ENCODE assay signal across 7 mouse cellular contexts in genomic region chr7:101320399-101321217, GRCm38 (mm10). TPM values are rescaled to one million over a fixed set of nuclear protein-coding genes. Genes with fewer than 3 reads are reported as not detected.
DNase-seq lines count a peak whose midpoint lies in the region; ATAC-seq and TF ChIP-seq lines count a peak whose summit lies in the region.

No protein-coding gene starts in this region.

- peaks cover 3% of the 10 kb centered on the region; the same call in 1 of the 2 replicates for H3K27me3 ChIP-seq in spleen, adult 2 months (ENCODE audit: control insufficient read depth, insufficient read depth, low read length)
- peaks cover 38% of the 10 kb centered on the region for H3K27me3 ChIP-seq in forebrain, embryonic 13.5 days
- peaks cover 9% of the 10 kb centered on the region; the same call in 1 of the 2 replicates for H3K27me3 ChIP-seq in lung, embryonic 14.5 days (ENCODE audit: insufficient read depth, low read length)
- H3K27me3 ChIP-seq in stomach, embryonic 14.5 days (ENCODE audit: control insufficient read depth, insufficient read depth, low read length), result no peaks in the 10 kb centered on the region

- TF ChIP-seq CTCF in spleen, adult 2 months (IDR thresholded peaks at IDR 0.05; ENCODE audit: extremely low read depth, insufficient read depth, insufficient read length, insufficient replicate concordance), result no peak
- no peak for TF ChIP-seq CTCF in lung, embryonic 14.5 days (IDR thresholded peaks at IDR 0.05; ENCODE audit: low read depth)

- H3K9me3 ChIP-seq in forebrain, embryonic 13.5 days (replicated peaks), result no peaks in the 10 kb centered on the region
- no peaks in the 10 kb centered on the region for H3K9me3 ChIP-seq in lung, embryonic 14.5 days (ENCODE audit: low read depth, low read length)
- H3K9me3 ChIP-seq in stomach, embryonic 14.5 days (ENCODE audit: control insufficient read depth, low read depth, low read length), result no peaks in the 10 kb centered on the region

- H3K4me2 ChIP-seq in forebrain, embryonic 13.5 days, result peak overlapping the region; percentile 99
- H3K4me2 ChIP-seq in lung, embryonic 14.5 days, result peak overlapping the region; percentile 96
- peak overlapping the region; percentile 95 for H3K4me2 ChIP-seq in stomach, embryonic 14.5 days (replicated peaks; ENCODE audit: low read depth, low read length)

- WGBS in spleen, adult 2 months, result 7% methylated on average over 36 of the region's 37 CpGs
- 4% methylated on average over 27 of the region's 37 CpGs for WGBS in forebrain, embryonic 13.5 days
- 5% methylated on average over 25 of the region's 37 CpGs for WGBS in lung, embryonic 14.5 days
- WGBS in stomach, embryonic 14.5 days, result 4% methylated on average over 34 of the region's 37 CpGs

- no peak overlapping the region for H3K27ac ChIP-seq in spleen, adult 2 months (ENCODE audit: insufficient read depth, low read length)
- H3K27ac ChIP-seq in forebrain, embryonic 13.5 days, result no peak overlapping the region
- H3K27ac ChIP-seq in lung, embryonic 14.5 days (ENCODE audit: low read depth), result peak overlapping the region; percentile 85
- peak overlapping the region; percentile 94 for H3K27ac ChIP-seq in stomach, embryonic 14.5 days (ENCODE audit: low read length)

- DNase-seq in spleen, adult 2 months (ENCODE audit: low read depth in 1 of 2, low spot score in 2 of 2), result peak in 1 of 2 experiments; percentile 23
- DNase-seq in spleen, adult 12 weeks (ENCODE audit: low spot score), result no peak
- DNase-seq in adrenal gland, postnatal 36 days, result peak; percentile 55 to 79
- DNase-seq in kidney, adult 18-20 months, result peak; percentile 75
- DNase-seq in lung, embryonic 14.5 days, result peak; percentile 68

- H3K9ac ChIP-seq in forebrain, embryonic 13.5 days, result peak overlapping the region; percentile 77
- H3K9ac ChIP-seq in lung, embryonic 14.5 days, result peak overlapping the region; percentile 75
- peak overlapping the region; percentile 77 for H3K9ac ChIP-seq in stomach, embryonic 14.5 days (replicated peaks; ENCODE audit: low read depth, low read length)

- ATAC-seq in forebrain, embryonic 13.5 days, result peak; percentile 85
- peak; percentile 65 for ATAC-seq in lung, embryonic 14.5 days (ENCODE audit: insufficient read depth)
- ATAC-seq in stomach, embryonic 14.5 days (ENCODE audit: insufficient number of reproducible peaks, insufficient read depth, low FRiP score, low read depth), result peak; percentile 79

- H3K4me1 ChIP-seq in spleen, adult 2 months (ENCODE audit: control insufficient read depth, insufficient read depth, insufficient read length), result peaks cover 21% of the 10 kb centered on the region; the same call in 1 of the 2 replicates
- H3K4me1 ChIP-seq in forebrain, embryonic 13.5 days, result peaks cover 6% of the 10 kb centered on the region
- H3K4me1 ChIP-seq in lung, embryonic 14.5 days (ENCODE audit: insufficient read depth), result 0 out of 2 replicates have a peak, but pooled peaks cover 6% of the 10 kb centered on the region
- peaks cover 11% of the 10 kb centered on the region; the same call in 1 of the 2 replicates for H3K4me1 ChIP-seq in stomach, embryonic 14.5 days (ENCODE audit: control insufficient read depth, insufficient read depth, low read length)

- H3K4me3 ChIP-seq in spleen, adult 2 months (ENCODE audit: extremely low read depth, insufficient read depth, insufficient read length), result peak overlapping the region; percentile 65
- H3K4me3 ChIP-seq in forebrain, embryonic 13.5 days, result peak overlapping the region; percentile 75
- H3K4me3 ChIP-seq in lung, embryonic 14.5 days (ENCODE audit: low read depth, low read length), result peak overlapping the region; percentile 76
- H3K4me3 ChIP-seq in stomach, embryonic 14.5 days (ENCODE audit: low read depth, low read length), result peak overlapping the region; percentile 74

- TF ChIP-seq POLR2A in spleen, adult 2 months (IDR thresholded peaks at IDR 0.05; ENCODE audit: low read depth, low read length), result no peak

- H3K36me3 ChIP-seq in spleen, adult 2 months (ENCODE audit: control insufficient read depth, insufficient read depth, low read length), result no peaks in the 10 kb centered on the region
- no peaks in the 10 kb centered on the region for H3K36me3 ChIP-seq in forebrain, embryonic 13.5 days (ENCODE audit: poor library complexity, severe bottlenecking)
- no peaks in the 10 kb centered on the region for H3K36me3 ChIP-seq in lung, embryonic 14.5 days (ENCODE audit: insufficient read depth)
- no peaks in the 10 kb centered on the region for H3K36me3 ChIP-seq in stomach, embryonic 14.5 days (ENCODE audit: control insufficient read depth, insufficient read depth, low read length)

RNA-seq across cellular contexts. Expression of gene Stard10, which starts 3.7 kb away (rescaled TPM):
- 29.3 and 42.0 TPM in 2 replicates for polyA plus RNA-seq in spleen, adult 2 months (2012; rRNA removed)
- 10 to 100 TPM; 22.5 to 60.5 TPM for total RNA-seq in adrenal gland, postnatal 36 days (2021)
- 4.4 and 4.6 TPM in 2 replicates for polyA plus RNA-seq in forebrain, embryonic 13.5 days (2015; fragmentation: Nextera tagmentation; extraction: Ambion mirVana)
- 35.4 and 38.0 TPM in 2 replicates for polyA plus RNA-seq in lung, embryonic 14.5 days (2014; fragmentation: Nextera tagmentation; extraction: Ambion mirVana)
- 123 and 128 TPM in 2 replicates for polyA plus RNA-seq in stomach, embryonic 14.5 days (2014; fragmentation: Nextera tagmentation; extraction: Ambion mirVana)

RNA-seq across cellular contexts. Expression of gene Atg16l2, which starts 18.6 kb away (rescaled TPM):
- polyA plus RNA-seq in spleen, adult 2 months (2012; rRNA removed), result 62.9 and 86.0 TPM in 2 replicates
- total RNA-seq in adrenal gland, postnatal 36 days (2021), result 10 to 100 TPM; 14.6 to 34.6 TPM
- polyA plus RNA-seq in forebrain, embryonic 13.5 days (2015; fragmentation: Nextera tagmentation; extraction: Ambion mirVana), result 14.4 and 14.5 TPM in 2 replicates
- polyA plus RNA-seq in lung, embryonic 14.5 days (2014; fragmentation: Nextera tagmentation; extraction: Ambion mirVana), result 13.2 and 14.6 TPM in 2 replicates
- polyA plus RNA-seq in stomach, embryonic 14.5 days (2014; fragmentation: Nextera tagmentation; extraction: Ambion mirVana), result 12.0 and 16.2 TPM in 2 replicates

RNA-seq across cellular contexts. Expression of gene Arap1, which starts 27.3 kb away (rescaled TPM):
- polyA plus RNA-seq in spleen, adult 2 months (2012; rRNA removed), result 227 and 248 TPM in 2 replicates
- 10 to 100 TPM; 30.0 to 35.4 TPM for total RNA-seq in adrenal gland, postnatal 36 days (2021)
- 4.8 and 6.0 TPM in 2 replicates for polyA plus RNA-seq in forebrain, embryonic 13.5 days (2015; fragmentation: Nextera tagmentation; extraction: Ambion mirVana)
- 108 and 122 TPM in 2 replicates for polyA plus RNA-seq in lung, embryonic 14.5 days (2014; fragmentation: Nextera tagmentation; extraction: Ambion mirVana)
- polyA plus RNA-seq in stomach, embryonic 14.5 days (2014; fragmentation: Nextera tagmentation; extraction: Ambion mirVana), result 119 and 131 TPM in 2 replicates

Comparison
In these comparisons a context has a peak if more than half of its experiments do, and no peak if none do; other contexts are left out.
1. H3K27ac ChIP-seq: peak in lung, embryonic 14.5 days (single experiment) and stomach, embryonic 14.5 days (single experiment); none in spleen, adult 2 months (single experiment) and forebrain, embryonic 13.5 days (single experiment).
2. RNA of gene Arap1, which starts 27.3 kb away (polyA plus RNA-seq): 227 to 248 TPM in spleen, adult 2 months, 119 to 131 TPM in stomach, embryonic 14.5 days and 108 to 122 TPM in lung, embryonic 14.5 days; 4.8 to 6.0 TPM in forebrain, embryonic 13.5 days; every median in the first group is over 10 times any median in the second.
3. Peak in every context shown above with its lines, with median percentiles within 50 percentile points of each other: H3K4me3 ChIP-seq, ATAC-seq, H3K4me2 ChIP-seq and H3K9ac ChIP-seq.